Mouse (Mus musculus) fat pad, adult 2 months (tissue): ENCODE data around the gene Emb.
A peak's percentile ranks its signal among the peaks of the same experiment; 100 is the strongest.

Experiments
- DNase-seq: peaks from one replicate; pipeline ENCODE4 v3.0.0-alpha.2; 2011; ENCODE audit warnings: low read depth, low spot score; ENCODE audit errors: extremely low read depth

The Emb gene

GRCm38 (mm10) chr13:117219871-117220500 is 11.7 kb downstream of the Emb start:
- DNase-seq = no peak

- DNase-seq = no peak
Measured at GRCm38 (mm10) chr13:117220501-117221321, 12.4 kb downstream of the Emb start, which contains the start of gene Gm17509. Gm17509 (minus strand) TSS chr13:117221075.

GRCm38 (mm10) chr13:117223125-117223524 is 14.8 kb downstream of the Emb start:
- no peak for DNase-seq

GRCm38 (mm10) chr13:117224901-117225300 is 16.6 kb downstream of the Emb start:
- no peak for DNase-seq

GRCm38 (mm10) chr13:117225561-117225960 is 17.2 kb downstream of the Emb start:
- DNase-seq = no peak

- DNase-seq = peak; percentile 93
Measured at GRCm38 (mm10) chr13:117230371-117231110, 22.2 kb downstream of the Emb start.

- DNase-seq = no peak
Measured at GRCm38 (mm10) chr13:117233808-117234207, 25.5 kb downstream of the Emb start.

- DNase-seq = no peak
Measured at GRCm38 (mm10) chr13:117234486-117234885, 26.1 kb downstream of the Emb start.

- DNase-seq = peak; percentile 75
Measured at GRCm38 (mm10) chr13:117235530-117236212, 27.3 kb downstream of the Emb start.

GRCm38 (mm10) chr13:117237111-117237510 is 28.8 kb downstream of the Emb start:
- DNase-seq = no peak

GRCm38 (mm10) chr13:117242063-117242462 is 33.7 kb downstream of the Emb start:
- no peak for DNase-seq

GRCm38 (mm10) chr13:117242621-117243020 is 34.3 kb downstream of the Emb start:
- DNase-seq = no peak

- no peak for DNase-seq
Measured at GRCm38 (mm10) chr13:117260704-117261103, 52.4 kb downstream of the Emb start.

GRCm38 (mm10) chr13:117266156-117266555 is 57.8 kb downstream of the Emb start:
- no peak for DNase-seq

GRCm38 (mm10) chr13:117267963-117268362 is 59.6 kb downstream of the Emb start:
- DNase-seq = no peak

- DNase-seq = no peak
Measured at GRCm38 (mm10) chr13:117284036-117284435, 75.7 kb downstream of the Emb start.

GRCm38 (mm10) chr13:117286939-117287338 is 78.6 kb downstream of the Emb start:
- no peak for DNase-seq

GRCm38 (mm10) chr13:117287400-117287799 is 79.1 kb downstream of the Emb start:
- no peak for DNase-seq

- DNase-seq = no peak
Measured at GRCm38 (mm10) chr13:117289494-117290270, 81.3 kb downstream of the Emb start.
